Mouse (Mus musculus) brain, adult 2 months (tissue): ENCODE measurements around the gene Col2a1.

Experiments
- DNase-seq: peaks from one replicate; pipeline ENCODE4 v3.0.0; 2011; ENCODE audit warnings: low read depth, low spot score

Col2a1 gene

DNA sequence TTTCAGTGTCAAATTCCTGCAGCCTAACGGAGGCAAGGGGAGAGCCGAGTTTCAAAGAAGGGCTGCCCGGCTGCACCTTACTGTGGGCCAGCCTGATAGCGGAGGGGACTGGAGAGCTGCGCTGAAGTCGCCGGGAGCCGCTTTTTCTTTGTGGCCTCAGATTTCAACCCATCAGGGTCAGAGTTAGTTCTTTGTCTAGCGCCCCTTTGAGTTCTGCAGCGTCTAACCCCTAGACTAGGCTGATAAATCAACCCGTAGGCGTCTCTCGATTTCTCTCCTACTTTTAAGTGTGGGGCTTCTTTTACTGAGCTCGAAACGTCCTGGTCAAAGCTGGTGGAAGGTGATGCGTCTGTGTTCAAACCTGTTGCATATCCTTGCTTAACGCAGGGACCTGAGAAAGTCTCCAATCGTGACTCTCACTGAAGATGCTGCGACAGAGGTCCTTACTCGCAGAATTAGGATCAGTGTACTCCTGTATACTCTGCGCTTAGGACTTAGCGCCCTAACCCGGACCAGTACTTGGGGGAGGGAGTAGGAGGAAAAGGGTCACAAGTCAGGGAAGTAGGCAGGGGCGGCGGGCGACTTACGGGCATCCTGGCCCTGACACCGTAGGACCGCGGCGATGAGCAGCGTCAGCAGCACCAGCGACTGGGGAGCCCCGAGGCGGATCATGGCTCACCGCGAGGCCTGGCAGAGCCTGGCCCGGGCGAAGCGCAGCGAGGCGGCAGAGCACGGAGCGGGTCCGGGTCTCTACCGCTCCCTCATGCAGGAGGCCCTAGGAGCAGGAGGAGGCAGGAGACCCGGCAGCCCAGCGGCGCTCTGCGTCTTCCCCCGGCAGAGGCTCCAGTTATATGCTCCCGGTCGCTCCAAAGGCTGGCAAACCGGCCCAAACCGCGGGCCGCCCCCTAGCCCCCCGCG lies at the start of gene Col2a1:
TSS of gene Col2a1 (minus strand) at position 874 of the 918 bp plus-strand sequence.
- no peak for DNase-seq

DNA sequence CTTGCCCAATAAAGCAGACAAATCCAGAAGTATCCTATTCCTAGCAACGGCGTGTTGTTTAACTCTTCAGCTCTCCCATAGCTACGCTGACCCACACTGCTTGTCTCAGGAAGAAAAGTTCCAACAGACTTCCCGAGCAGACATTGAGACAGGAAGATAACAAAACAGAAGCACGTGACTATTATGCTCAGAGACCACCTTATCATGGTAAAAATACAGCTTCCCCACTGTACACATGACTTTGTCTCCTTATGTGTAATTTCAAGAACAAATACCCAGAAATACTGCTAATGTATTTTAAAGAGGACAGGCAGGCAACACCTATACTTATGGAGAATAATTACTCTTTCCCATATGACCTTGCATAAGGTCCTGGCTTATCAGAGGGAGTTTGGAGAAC lies 47.2 kb upstream of the Col2a1 start:
- no peak for DNase-seq

DNA sequence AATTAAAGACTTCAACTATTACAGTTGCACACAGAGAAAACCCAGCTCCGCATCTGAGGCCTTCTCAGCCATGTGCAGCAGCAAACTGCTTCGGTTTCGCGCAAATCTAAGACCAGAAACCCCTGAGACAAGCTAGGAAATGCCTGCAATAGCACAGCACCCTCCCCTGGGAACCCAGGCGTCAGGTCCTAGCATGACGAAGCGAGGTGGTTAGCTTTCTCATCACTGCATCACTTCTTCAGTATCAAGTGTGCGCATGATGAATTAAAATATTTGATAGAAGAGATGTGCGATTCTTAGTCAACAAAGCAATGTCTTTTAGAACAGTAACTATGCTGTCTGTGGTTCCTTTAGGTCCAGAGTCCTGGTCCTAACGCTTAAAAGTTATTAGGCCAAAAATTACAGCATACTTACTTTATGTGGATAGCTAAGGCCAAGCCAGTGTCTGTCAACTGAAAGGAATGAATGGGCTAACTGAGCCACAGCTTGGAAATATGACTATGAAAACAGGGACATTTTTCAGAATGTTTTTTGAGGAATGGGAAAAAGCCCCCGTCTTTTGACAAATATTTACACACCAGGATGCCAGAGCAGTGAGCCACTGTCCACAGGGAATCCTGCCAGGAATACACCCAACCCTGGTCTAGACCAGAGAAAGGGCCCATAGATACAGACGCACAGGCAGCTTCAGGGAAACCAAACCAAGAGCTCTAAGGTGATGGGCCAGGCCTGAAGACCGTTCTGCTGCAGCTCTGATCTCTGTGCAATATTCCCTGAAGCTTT lies 44.6 kb upstream of the Col2a1 start:
- no peak for DNase-seq

DNA sequence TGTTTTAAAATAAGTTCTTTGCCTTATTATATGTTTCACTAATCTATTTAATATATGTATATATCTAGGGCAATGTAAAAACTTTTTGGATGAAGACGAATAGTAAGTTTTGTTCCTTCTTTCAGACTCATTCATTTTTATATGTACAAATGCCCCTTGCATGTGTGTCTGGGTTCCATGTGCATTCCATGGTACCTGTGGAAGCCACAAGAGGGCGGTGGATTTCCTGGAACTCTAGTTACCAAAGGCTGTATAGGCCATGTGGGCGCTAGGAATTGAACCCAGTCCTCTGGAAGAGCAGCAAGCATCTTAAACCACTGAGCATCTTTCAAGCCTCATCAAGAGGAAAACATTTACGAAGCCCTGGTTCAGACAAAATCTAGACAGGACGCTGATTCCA lies 39.9 kb upstream of the Col2a1 start:
- DNase-seq, result no peak

DNA sequence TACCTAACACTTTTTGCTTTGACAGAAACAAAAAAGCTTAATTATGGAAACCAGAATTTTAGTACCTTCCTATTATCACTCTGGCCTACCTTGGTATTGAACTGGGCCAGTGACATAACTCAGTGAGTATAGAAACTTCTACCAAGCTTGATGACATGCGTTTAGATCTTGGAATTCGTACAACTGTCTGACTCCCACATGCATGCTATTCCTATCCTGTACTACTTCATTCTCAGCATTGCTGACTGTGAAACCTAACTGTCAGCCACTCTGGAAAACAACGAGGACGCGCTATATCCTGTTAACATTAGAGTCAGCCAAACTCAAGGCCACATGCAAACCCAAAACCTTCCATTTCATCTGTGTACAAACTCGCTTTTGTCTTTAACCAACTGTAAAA lies 39.5 kb upstream of the Col2a1 start:
- peak; percentile 63 for DNase-seq

DNA sequence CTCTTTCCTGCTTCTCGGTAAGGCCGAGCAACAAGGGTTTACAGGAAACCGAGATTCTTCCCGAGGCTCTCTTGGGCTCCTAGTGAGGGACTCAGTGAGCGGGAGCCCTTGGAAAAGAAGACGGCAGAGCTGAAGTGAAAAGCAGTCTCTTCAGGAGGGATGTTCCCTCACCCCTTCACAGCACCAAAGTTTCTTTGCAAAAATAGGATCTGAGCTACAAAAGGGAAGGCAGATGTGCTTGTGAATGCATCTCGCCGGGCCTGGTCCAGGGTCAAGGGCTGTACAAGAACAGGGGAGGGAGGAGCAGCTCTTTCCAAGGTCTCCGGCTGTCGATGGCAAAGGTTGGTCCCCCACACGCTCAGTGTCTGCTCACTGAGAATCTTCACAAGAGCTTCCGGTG lies 38.0 kb upstream of the Col2a1 start:
- DNase-seq, result no peak

DNA sequence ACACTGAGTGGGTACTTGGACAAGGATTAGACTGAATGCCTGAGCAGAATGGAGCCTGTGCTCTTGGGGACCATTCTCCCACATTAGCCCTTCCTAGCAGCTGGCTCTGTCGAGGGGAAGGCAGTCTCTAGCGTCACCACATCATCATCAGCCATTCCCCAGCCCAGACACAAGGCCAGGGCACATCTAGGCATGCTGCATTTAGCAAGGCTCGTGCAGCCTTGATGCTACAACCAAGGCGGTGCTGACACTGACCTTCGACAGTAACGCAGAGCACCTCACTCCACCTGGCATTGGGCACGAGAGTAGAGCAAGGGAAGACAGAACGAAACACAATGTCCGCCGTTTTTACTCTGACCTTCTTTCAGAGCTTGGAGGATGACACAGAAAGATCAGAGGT lies 35.2 kb upstream of the Col2a1 start:
- DNase-seq, result no peak

DNA sequence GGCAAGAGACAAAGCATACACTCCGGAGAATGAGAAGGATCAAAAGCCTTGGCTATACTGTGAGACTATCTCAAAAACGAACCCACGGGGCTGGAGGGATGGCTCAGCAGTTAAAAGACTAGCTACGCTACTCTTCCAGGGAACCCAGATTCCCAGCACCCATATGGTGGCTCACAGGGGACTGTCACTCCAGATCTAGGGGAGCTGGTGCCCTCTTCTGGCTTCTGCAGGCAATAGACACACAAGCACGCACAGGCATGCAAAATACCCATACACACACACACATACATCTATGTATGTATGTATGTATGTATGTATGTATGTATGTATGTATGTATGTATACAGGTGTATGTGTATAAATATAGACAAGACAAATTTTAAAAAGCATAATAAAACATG lies 32.1 kb upstream of the Col2a1 start:
- no peak for DNase-seq

DNA sequence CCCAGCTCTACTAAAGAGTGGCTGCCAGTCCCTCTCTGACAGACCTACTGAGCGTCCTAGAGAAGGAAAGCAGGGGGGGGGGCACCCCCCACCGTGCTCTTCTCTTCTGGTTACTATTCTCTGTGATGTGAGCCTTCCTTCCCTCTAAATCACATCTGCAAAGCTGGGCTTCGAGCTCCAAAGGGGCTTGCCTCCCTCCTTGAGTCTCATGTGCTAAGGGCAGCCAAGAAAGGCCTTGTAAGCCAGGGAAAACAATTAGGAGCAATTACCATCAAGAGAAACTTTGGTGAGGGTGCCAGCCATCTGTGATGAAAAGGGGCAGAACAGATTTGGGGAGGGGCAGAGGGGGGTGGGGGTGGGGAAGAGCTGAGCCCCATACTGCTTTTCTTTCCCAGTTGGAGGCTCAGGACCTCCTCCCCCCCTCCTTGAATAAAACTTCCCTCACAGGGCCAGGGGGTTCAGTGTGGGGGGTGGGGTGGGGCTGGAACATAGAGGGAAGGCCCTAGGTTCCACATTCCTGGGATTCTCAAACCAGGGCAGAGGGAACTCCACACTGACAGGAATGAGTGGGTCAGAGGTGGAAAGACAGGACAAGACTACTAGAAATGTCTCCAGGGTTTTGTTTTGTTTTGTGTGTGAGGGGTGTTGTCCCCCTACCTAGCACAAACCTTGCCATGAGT lies 30.7 kb upstream of the Col2a1 start:
- DNase-seq, result no peak

DNA sequence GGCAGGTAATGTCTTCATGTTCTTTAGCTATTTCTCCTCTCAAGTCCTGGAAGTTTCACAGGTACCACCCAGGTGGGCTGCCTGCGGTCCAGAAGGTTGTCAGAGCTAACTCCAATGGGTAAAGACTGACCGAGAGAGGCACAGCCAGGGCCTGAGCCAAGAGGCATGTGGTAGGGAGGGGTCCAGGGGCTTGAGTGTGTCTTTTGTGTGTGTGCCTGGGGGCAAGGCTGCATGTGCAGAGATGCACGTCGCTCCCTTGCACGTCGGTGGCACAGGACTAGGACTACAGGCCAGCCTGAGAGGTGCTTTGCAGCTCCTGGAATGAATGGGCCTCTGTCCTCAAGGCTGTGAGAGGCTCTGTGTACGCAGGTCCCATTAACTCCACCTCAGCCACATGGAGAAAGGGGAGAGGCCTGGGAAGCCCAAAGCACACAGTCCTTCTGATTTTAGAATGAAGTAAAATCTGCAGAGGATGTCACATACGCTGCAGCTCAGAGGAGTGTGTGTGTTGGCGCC lies 28.8 kb upstream of the Col2a1 start:
- DNase-seq, result no peak

DNA sequence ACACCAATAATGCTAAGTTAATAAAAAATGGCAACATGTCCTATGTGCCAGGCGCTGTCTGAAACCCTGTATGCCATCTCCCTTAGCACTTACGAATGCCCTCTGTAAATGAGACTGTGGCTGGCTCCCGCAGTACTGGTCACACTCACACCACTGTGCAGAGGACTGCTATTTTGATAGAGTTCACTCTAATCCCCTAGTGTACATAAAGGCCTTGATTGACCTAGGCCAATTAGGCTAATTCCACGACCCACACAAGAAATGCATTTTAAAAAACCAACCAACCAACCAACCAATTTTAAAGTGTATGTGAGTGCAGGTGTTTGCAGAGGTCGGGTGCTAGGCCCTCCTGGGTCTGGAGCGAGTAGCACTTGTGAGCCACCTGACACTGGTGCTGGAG lies 25.3 kb upstream of the Col2a1 start:
- DNase-seq, result no peak

DNA sequence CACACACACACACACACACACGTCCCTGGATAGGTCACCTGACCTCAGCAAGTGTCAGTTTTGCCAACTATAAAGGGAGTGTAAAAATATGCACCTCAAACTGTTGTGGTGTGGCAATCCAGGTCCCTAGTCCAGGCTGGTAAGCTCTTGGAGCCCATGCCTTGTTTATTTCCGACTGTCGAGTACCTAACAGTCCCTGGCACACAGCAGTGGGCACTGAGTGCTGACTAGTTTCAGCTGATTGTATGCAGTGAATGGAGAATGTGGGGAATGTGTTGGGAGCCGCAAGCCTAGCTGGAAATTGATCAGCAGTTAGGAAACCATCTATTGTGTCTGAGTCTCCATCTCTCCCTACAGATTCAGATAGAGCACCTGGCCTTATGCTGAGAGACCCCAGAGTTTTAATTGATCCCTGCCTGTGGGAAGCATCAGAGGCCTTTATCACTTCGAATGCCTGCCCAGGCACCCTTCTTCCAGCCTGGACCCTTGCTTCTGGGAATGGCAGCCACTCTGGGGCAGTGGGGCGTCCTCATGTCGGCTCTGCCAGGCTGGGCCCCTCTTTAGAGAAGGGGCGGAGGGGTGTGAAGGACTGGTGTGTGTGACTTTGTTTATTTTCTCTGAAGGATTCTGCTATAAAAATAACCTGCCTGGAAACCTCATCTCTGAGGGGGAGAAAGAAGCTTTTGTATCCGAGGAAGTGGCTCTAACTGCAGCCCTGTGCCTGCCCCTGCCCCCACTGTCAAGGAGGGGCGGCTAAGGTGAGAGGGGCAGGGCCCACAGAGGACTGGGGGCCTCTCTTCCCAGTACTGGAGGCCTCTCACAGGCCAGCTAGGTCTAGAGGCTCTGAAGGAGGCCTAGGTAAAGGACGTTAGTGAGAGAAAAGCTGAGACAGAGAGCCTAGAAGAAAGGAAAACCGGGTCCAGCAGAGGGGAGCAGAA lies 22.7 kb upstream of the Col2a1 start:
- no peak for DNase-seq

DNA sequence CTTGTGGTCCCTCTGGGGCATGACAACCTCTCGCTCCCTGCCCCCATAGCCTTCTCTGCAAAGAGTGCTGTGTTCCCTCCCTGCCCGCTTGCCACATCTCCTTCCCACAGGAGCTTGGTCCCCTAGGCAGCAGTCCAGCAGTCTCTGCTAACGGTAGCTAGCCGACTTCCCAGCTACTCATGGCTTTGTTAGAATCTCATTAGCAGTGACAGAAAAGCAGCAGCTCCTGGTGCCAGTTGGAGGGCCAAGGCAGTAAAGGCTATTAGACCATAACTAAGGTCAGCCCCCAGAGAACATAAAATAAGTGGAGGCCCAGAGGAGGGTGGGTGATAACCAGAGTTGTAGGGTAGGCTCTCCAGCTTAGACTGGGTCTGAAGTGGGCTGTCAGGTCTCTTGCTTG lies 21.1 kb upstream of the Col2a1 start:
- DNase-seq, result no peak

DNA sequence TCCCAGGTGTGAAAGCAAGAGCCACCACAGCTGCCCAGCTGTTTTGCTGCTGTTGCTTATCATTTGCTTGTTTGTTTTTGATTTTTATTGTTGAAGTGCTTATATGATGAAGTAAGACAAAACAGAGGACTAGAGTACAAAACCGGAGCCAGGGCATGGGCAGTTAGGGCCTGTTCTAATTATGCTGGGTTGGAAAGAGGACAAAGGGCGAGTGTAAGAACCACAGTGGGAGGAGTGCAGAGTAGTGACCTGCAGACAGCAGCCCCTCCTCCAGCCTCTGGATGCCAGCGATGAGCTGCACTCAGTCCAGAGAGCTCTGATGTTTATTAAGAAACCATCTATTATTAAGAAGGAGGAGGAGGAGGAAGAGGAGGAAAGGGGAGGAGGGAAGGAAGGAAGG lies 18.6 kb upstream of the Col2a1 start:
- peak; percentile 34 for DNase-seq

DNA sequence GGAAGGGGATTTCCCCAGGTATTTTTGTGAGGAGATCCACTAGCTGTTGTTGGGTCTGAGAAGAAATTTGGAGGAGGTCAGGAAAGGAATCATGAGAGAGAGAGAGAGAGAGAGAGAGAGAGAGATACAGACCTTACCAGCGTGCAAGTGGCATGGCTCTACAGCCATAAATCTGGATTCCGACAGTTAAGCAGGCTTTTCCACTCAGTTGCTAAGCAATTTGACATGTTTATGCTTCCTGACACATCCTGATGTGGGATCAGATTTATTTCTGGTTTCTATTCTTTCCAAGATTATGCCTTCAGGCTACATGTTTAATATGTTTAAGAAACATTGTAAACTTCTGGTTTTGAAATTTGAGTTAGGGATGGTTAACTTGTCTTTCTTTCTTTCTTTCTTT lies 17.4 kb upstream of the Col2a1 start:
- no peak for DNase-seq

DNA sequence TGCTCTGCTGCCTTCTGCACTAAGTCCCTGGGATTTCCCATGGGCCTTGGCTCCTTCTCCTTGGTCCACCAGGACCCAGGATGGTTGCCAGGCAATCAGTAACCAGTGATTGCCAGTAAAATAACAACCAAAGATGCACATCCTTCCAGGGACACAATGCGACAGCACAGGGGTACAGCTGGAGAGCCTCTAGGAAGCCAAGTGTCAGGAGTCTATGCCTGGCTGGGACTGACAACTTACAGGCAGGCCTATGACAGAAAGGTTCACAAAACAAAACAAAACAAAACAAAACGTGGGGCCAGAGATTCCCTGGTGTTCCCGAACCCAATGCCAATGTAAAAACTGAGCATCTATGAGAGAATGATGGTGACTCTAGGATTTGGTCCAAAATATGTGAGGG lies 14.6 kb upstream of the Col2a1 start:
- DNase-seq, result no peak

DNA sequence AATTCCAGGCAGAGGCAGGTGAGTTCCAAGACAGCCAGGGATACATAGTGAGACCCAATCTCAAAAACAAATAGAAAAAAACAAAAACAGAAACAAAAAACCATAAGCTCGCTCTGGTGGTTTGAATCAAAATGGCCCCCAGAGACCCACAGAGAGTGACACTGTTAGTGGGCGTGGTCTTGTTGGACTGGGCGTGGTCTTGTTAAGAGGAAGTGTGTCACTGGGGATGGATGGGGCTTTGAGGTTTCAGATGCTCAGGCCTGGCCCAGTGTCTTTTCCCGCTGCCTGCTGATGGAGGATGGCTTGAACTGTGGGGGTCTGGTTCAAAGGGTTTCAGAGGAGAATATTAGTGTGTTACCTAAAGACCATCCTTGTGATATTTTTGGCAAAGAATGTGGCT lies 13.4 kb upstream of the Col2a1 start:
- no peak for DNase-seq

DNA sequence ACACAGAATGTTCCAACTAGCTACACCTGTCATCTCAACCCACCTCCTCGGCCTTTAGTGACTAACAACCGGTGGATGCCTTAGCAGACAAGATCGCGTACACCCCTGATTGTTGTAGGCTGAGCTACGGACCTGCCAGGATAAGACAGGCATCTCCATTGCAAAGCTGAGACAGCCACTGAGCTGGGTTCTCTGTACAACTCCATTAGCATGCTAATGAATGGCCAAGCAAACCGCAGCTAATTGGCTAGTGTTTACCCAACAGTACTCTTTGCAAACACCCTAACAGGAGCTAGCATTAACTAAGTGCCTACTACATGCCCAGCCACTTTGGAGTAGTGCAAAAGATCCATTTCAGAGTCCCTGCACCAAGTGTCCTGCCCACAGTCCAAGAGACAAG lies 8.3 kb upstream of the Col2a1 start:
- DNase-seq, result no peak

DNA sequence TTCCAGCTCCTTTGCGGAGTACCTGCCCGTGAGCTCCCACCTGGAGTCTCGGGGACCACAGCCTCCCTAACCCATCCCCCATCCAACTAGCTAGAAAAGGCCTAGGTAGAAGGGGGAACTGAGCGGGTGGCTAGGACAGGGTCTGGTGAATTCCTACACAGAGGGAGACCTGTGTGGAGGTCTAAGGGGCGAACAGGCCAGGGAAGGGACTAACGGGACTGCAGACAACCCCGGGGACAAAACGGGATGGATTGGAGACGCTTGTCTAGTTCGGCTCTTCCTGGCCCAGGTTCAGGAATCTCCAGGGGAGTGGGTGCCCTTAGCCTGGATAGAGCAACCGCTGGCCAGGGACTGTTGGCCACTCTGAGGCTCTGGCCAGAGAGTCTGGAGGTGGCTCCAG lies 686 bp upstream of the Col2a1 start:
- no peak for DNase-seq

DNA sequence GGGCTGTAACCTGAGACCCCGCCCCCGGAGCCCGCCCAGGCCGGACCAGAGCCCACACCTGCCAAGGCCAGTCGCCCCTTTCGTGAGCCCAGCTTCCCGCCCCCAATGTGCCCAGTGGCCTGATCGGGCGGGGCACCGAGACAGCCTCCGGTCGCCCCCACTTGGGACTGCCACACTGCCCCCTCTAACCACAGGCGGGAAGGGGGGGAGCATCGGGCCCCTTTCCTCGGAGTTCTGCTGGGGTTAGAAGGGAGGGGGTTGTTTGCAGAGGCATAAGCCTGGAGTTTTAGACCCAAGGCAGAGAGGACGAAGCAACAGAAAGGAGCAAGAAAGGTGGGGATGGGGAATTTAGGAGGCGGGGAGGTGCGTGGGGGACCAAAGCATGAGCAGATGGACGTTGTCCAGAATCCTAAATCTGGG lies 255 bp upstream of the Col2a1 start:
- DNase-seq, result no peak
